Comparison of ENCODE assay signal across 2 mouse cellular contexts in the genomic region with DNA sequence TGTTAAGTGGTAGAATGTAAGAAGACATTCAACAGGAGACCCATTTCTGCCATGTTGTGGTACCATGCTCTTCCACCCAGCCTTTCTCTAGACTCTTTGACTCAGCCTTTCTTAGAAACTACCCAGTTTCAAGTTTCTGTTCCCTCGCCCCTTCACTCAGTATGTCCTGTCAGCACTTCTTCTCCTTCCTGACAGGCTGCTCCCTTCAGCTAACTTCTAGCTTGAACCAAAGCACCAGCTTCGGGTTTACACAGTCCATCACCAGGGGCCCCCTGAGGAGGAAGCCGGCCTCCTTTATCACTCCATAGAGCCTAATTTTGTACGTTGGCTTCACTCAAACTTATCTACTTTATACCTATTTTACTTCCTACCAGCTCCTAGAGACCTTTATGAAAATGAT.
TF ChIP-seq lines count a peak whose summit lies in the region.

No protein-coding gene starts in this region.

TF ChIP-seq in CH12.LX, 34 proteins besides CTCF, POLR2A, EP300 and RAD21 (continued from another document):
- TF ChIP-seq IRF4 (IDR thresholded peaks at IDR 0.05; ENCODE audit: low read depth, low read length) (no peak), MAFK (IDR thresholded peaks at IDR 0.05; ENCODE audit: insufficient replicate concordance, low read length) (peak; percentile 72), SIN3A (IDR thresholded peaks at IDR 0.05; ENCODE audit: low read length) (no peak), HCFC1 (IDR thresholded peaks at IDR 0.05; ENCODE audit: low read depth, low read length) (no peak), POLR2AphosphoS2 (IDR thresholded peaks at IDR 0.05; ENCODE audit: low read depth, low read length) (no peak), CHD1 (IDR thresholded peaks at IDR 0.05; ENCODE audit: low read depth, low read length) (no peak), MYC (IDR thresholded peaks at IDR 0.05; ENCODE audit: low read depth, low read length) (0 out of 2 replicates have a peak, but pooled peaks have one; percentile 36), NRF1 (IDR thresholded peaks at IDR 0.05; ENCODE audit: low read depth, low read length) (no peak)

TF ChIP-seq in MEL, 35 proteins besides CTCF, POLR2A, EP300 and RAD21 (continued from another document):
- TF ChIP-seq ETS1 (IDR thresholded peaks at IDR 0.05; ENCODE audit: low read depth, low read length): 0 out of 2 replicates have a peak, but pooled peaks have one; percentile 34
- TF ChIP-seq MAX (IDR thresholded peaks at IDR 0.05; ENCODE audit: low read length): 0 out of 2 replicates have a peak, but pooled peaks have one; percentile 39
- 0 out of 2 replicates have a peak, but pooled peaks have one; percentile 10 for TF ChIP-seq MEF2A (IDR thresholded peaks at IDR 0.05; ENCODE audit: extremely low read depth, insufficient replicate concordance, low read depth, low read length, poor library complexity, severe bottlenecking)
- no peak for TF ChIP-seq TAL1 (IDR thresholded peaks at IDR 0.05; ENCODE audit: low read length)
- 0 out of 2 replicates have a peak, but pooled peaks have one; percentile 27 for TF ChIP-seq TBP (IDR thresholded peaks at IDR 0.05; ENCODE audit: low read depth, low read length)
- no peak for TF ChIP-seq RCOR1 (IDR thresholded peaks at IDR 0.05; ENCODE audit: low read depth, low read length)
- no peak for TF ChIP-seq ZMIZ1 (IDR thresholded peaks at IDR 0.05; ENCODE audit: low read depth, low read length)
- TF ChIP-seq MAZ (IDR thresholded peaks at IDR 0.05; ENCODE audit: low read depth, low read length): no peak
- TF ChIP-seq E2F4 (IDR thresholded peaks at IDR 0.05; ENCODE audit: borderline replicate concordance, low read depth, low read length): no peak
- TF ChIP-seq ZNF384 (IDR thresholded peaks at IDR 0.05; ENCODE audit: low read depth, low read length): no peak
- no peak for TF ChIP-seq ELF1 (IDR thresholded peaks at IDR 0.05; ENCODE audit: low read depth, low read length)
